Mouse (Mus musculus) embryonic fibroblast, embryonic 13.5 days (primary cell): ENCODE results near the gene Uggt1. TPM values are rescaled to one million over a fixed set of nuclear protein-coding genes. Genes with fewer than 3 reads are reported as not detected.
A peak's percentile ranks its signal among the peaks of the same experiment; 100 is the strongest.

Experiments used
- H3K27ac ChIP-seq: 2 replicates; pipeline ENCODE4 v1.5.1; 2012; ENCODE audit warnings: low read length, control low read depth, inconsistent platforms; ENCODE audit not compliant: insufficient read depth
- H3K4me1 ChIP-seq: 2 replicates; pipeline ENCODE4 v1.6.1; 2011; ENCODE audit warnings: low read length; ENCODE audit not compliant: control insufficient read depth, insufficient read depth
- H3K4me3 ChIP-seq: 2 replicates; pipeline ENCODE4 v1.5.1; 2011; ENCODE audit warnings: mild to moderate bottlenecking, control low read depth, low read length; ENCODE audit not compliant: insufficient read depth
- CTCF ChIP-seq: IDR thresholded peaks from 2 replicates; pipeline ENCODE4 v1.5.1; 2011; ENCODE audit warnings: mild to moderate bottlenecking, control low read depth, low read length, moderate library complexity, borderline replicate concordance; ENCODE audit not compliant: insufficient read depth
- POLR2A ChIP-seq: IDR thresholded peaks from 2 replicates; pipeline ENCODE4 v1.6.1; 2011; ENCODE audit warnings: low read depth, mild to moderate bottlenecking, control low read depth, low read length, moderate library complexity
- polyA plus RNA-seq: library from polyadenylated mRNA; stranded (reverse); fragments of >200 nt; gene quantifications from 2 replicates; pipeline ENCODE4 v1.2.4, GENCODE M21; 2011; ENCODE audit warnings: low read depth; ENCODE audit not compliant: missing spikeins, insufficient read length

Uggt1 gene
- polyA plus RNA-seq: 110 and 125 TPM in 2 replicates

- H3K27ac ChIP-seq: peak within 1 kb of the TSS; percentile 36; the same call in 1 of the 2 replicates
- peaks cover 6% of the 10 kb centered on the region for H3K4me1 ChIP-seq
- TF ChIP-seq POLR2A: peak; percentile 78
- TF ChIP-seq CTCF: no peak
- H3K4me3 ChIP-seq: peak within 1 kb of the TSS; percentile 71
Observed at GRCm38 (mm10) chr1:36244058-36244827, at the start of gene Uggt1. TSS of gene Uggt1 (minus strand) at chr1:36244720.

- Histone ChIP-seq H3K4me3 (no peak overlapping the region), H3K27ac (no peak overlapping the region), H3K4me1 (no peaks in the 10 kb centered on the region)
- TF ChIP-seq CTCF (no peak), POLR2A (no peak)
Observed at GRCm38 (mm10) chr1:36293470-36293869, 49.0 kb upstream of the Uggt1 start.

GRCm38 (mm10) chr1:36281849-36282248, 37.3 kb upstream of the Uggt1 start:
- Histone ChIP-seq H3K27ac (no peak overlapping the region), H3K4me3 (no peak overlapping the region), H3K4me1 (no peaks in the 10 kb centered on the region; the same call in none of the 2 replicates)
- TF ChIP-seq POLR2A: no peak
- TF ChIP-seq CTCF: no peak

GRCm38 (mm10) chr1:36280938-36281337, 36.4 kb upstream of the Uggt1 start:
- Histone ChIP-seq H3K4me3 (no peak overlapping the region), H3K27ac (no peak overlapping the region), H3K4me1 (no peaks in the 10 kb centered on the region; the same call in none of the 2 replicates)
- TF ChIP-seq CTCF (no peak), POLR2A (no peak)

- TF ChIP-seq POLR2A (no peak), CTCF (peak; percentile 65; the same call in 1 of the 2 replicates)
- no peaks in the 10 kb centered on the region; the same call in none of the 2 replicates for H3K4me1 ChIP-seq
- no peak overlapping the region for H3K27ac ChIP-seq
- no peak overlapping the region for H3K4me3 ChIP-seq
Observed at GRCm38 (mm10) chr1:36279202-36279601, 34.7 kb upstream of the Uggt1 start.

- H3K4me1 ChIP-seq: no peaks in the 10 kb centered on the region; the same call in none of the 2 replicates
- no peak overlapping the region for H3K4me3 ChIP-seq
- TF ChIP-seq POLR2A (no peak), CTCF (peak; percentile 81)
- H3K27ac ChIP-seq: no peak overlapping the region
Observed at GRCm38 (mm10) chr1:36277267-36278060, 32.9 kb upstream of the Uggt1 start.

- no peak for TF ChIP-seq CTCF
- TF ChIP-seq POLR2A: no peak
Observed at GRCm38 (mm10) chr1:36275635-36276389, 31.3 kb upstream of the Uggt1 start.

GRCm38 (mm10) chr1:36274455-36274854, 29.9 kb upstream of the Uggt1 start, which contains the start of gene Neurl3:
TSS of gene Neurl3 (minus strand) at chr1:36274679.
- Histone ChIP-seq H3K27ac (no peak within 1 kb of the TSS), H3K4me3 (no peak within 1 kb of the TSS), H3K4me1 (no peaks in the 10 kb centered on the region; the same call in 1 of the 2 replicates)
- no peak for TF ChIP-seq POLR2A
- no peak for TF ChIP-seq CTCF

More at GRCm38 (mm10) chr1:36275635-36276389, 31.3 kb upstream of the Uggt1 start:
- Histone ChIP-seq H3K4me1 (no peaks in the 10 kb centered on the region; the same call in none of the 2 replicates), H3K4me3 (no peak overlapping the region), H3K27ac (no peak overlapping the region)

GRCm38 (mm10) chr1:36273288-36273687, 28.8 kb upstream of the Uggt1 start:
- TF ChIP-seq CTCF: no peak
- TF ChIP-seq POLR2A: no peak
- Histone ChIP-seq H3K4me3 (no peak overlapping the region), H3K27ac (no peak overlapping the region), H3K4me1 (no peaks in the 10 kb centered on the region; the same call in 1 of the 2 replicates)
